Mouse (Mus musculus) WW6 (cell line): ENCODE measurements around the gene AB124611.
A peak's percentile ranks its signal among the peaks of the same experiment; 100 is the strongest.
"Not testable (repeated sequence)": the region's sequence is repeated elsewhere in the genome, so short reads cannot be mapped to it uniquely, and the experiment has no call there.

ENCODE experiments used
- DNase-seq: peaks from one replicate; pipeline ENCODE4 v3.0.0-alpha.2; 2013; ENCODE audit warnings: low read depth, low spot score

AB124611 gene

DNA sequence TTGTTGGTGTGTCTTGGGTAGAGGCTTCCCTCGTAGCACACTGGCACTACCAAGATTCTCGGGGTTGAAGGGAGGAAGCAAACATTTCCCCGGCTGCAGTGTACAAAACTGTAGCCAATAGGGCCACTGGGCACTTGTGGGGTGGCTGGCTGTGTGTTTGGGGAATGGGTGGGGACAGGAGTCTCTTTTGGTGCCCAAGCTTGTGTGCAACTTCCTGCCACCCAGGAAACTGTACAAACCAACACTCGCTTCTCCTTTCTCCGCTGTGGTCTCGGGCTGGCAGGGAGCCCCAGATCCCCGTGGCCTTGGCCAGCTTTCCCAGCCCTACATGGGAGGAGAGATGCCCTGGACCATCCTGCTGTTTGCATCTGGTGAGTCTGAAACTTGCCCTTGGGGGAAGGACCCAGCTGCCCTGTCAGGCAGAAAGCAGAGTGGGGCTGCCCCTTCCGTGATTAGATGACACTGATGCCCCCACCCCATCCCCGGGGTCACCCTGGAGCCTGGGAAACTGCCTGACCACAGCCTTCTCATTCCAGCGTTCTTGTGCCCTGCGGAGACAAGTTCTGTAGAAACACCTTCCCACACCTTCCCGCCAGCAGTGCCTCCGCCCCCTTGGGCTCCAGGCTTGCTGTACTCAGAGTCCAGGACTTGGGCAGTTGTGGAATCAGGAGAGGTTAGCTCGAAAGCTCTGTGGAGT is at the start of gene AB124611:
Gene AB124611, plus strand, starts transcription at position 240 of the 697 bp plus-strand sequence.
- no peak for DNase-seq

DNA sequence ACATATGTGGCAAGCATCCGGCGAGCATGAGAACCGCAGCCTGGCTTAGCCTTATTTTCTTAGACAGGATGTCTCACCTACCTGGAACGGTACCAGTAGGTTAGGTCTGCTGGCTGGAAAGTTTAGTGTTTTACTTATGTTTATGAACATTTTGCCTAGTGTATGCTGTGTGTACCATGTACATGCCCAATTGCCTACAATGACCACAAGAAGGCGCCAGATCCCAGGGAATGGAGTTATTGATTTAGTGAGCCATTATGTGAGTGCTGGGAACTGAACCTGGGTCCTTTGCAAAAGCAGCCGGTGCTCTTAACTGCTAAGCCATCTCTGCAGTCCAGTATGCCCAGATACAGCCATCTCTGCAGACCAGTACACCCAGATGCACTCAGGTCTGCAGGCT is 48.3 kb upstream of the AB124611 start:
- no peak for DNase-seq

DNA sequence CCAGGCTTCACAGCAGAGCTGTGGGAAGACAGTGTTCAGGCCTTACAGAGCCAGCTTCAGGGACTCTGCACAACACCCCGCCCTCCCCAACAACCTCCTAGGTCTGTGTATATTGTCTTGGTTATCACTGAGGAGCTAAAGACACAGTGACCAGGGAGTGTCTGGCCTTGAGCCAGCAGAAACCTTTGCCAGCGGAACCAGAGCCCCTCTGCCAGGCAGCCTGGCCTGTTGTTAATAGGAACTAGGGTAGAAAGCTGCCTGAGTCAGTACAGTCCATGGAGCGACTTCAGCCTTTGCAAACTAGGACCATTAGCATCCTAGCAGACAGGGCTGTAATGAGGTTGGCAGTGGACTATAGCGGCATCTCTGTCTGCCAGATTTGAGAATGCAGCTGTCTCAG is 41.9 kb upstream of the AB124611 start:
- DNase-seq: no peak

DNA sequence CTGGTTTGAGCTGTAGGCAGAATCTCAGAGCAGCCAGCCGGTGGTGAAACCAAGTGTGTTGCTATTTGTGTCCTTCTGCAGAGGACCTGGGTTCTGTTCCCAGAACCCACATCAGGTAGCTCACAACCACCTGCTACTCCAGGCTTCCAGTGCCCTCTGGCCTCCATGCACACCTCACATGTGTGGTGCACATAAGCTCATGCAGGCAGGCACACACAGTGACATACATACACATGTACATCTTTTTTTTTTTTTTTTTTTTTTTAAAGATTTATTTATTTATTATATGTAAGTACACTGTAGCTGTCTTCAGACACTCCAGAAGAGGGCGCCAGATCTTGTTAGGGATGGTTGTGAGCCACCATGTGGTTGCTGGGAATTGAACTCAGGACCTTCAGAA is 37.7 kb upstream of the AB124611 start:
- DNase-seq: not testable (repeated sequence)

DNA sequence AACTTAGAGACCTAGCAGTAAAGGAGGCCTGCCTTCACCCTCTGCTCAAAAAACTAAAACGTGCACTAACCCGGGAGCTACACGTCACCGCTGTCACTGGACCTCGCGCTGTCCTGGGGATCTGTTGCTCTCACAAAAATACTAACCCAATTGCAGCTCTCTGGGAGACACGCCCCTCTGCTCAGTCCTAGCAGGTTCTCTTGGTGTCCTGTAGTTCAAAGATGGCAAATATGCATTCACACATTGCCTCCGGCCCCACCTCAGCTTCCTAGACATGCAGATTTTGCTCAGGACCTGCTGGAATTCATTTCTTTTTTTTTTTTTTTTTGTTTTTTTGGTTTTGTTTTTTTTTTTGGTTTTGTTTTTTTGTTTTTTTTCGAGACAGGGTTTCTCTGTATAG is 35.3 kb upstream of the AB124611 start:
- no peak for DNase-seq

DNA sequence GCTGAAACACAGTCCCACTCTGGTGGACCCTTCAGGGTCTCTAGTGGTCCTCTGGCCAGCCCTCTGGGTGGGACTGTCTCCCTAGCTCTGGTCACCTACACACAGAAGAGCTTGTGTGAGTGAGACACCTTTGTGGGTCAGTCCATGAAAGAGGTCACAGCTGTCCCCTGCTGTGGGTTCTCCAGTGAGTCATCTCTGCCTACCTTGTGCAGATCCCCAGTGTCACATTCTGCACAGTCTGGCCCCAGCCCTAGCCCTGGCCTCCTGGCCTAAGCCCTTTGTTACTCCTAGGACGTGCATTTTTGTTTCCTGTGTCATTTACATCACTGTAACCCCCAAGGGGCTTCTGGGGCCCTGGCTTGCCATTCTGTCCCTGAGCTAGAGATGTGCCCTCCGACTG is 32.1 kb upstream of the AB124611 start:
- no peak for DNase-seq

DNA sequence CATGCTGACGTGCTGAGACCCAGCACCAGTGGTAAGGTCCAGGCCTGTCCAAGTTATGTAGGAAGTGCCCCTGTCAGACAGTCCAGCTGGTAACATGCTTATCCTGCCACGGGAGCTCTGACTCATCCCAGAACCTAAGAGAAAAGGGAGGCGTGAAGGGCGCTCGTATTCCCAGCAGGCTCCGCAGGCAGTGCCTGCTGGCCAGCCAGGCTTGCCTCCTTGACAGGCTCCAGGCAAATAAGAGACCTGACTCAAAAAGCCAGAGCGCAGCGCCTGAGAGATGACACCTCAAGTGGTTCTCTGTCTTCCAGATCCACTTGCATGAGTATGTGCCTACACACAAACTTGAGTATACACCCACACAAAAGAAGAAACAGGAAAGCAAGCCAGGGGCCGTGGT is 31.2 kb upstream of the AB124611 start:
- no peak for DNase-seq

DNA sequence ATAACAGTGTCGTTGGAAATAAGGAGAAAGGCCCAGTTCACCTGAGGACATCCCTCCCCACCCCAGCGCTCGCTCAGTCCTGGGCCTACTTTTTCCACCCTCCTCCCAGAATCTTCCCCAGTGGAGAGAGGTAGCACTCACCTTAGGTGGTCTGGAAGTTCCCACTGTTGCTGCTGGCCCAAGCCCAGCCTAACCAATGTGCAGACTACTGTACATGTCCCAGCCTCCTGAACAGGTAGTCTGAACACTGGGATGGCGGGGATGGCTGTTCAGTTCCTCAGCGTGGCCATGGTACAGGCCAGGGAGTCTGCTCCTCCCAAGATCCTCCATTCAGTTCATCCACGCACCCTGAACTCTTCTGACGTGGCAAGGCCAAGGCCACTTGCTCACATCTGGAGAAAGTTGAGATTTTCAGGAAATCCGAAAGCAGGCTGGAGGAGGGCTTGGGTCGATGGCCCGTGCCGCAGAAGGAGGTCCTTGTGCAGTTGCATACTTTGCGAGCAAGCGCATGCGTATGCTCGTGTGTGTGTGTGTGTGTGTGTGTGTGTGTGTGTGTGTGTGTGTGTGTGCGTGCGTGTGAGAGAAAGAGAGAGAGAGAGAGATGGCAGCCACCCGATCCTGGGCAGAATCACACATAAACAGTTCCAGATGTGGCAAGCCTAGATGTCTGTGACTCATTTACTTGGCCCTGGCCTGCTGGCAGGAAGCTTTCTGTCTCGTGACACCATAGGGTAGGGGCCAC is 29.5 kb upstream of the AB124611 start:
- DNase-seq: no peak

DNA sequence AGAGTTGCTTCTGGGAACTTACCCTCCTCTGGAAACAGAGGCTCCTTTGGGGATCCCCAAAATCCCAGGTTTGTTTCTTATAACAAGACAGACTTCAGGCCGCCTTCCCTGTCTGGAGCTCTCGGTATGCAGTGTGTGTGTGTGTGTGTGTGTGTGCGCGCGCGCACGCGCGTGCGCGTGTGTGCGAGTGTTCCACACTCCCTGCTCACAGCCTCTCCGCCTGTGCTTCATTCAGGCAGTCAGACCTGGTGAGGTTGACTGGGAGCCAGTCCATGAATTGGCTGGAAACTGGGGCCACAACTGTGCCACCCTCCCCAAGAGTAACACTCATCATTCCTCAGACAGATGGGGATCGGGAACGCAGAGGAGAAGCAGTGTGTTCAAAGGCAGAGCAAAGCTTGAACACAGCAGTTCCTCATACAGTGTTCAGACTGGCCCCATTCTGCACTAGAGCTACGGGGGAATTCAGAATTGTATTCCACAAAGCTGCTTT is 28.9 kb upstream of the AB124611 start:
- DNase-seq: no peak

DNA sequence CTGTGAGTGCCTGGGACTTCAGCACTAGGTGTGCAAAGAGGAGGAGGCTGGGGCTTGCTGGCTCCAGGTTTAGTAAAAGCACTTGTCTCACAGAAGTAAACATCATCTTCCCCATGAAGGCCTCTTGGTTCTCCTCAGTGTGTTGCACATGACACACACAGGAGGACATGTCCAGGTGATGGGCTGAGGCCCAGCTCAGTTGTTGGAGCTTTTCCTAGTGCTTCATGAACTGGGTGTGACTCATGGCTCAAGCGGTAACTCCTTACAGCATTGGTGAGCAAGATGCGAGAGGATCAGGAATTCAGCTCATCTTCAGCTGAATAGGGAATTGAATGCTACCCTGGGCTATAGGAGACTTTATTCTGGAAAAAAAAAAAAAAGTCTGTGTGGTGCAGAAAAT is 28.3 kb upstream of the AB124611 start:
- no peak for DNase-seq

DNA sequence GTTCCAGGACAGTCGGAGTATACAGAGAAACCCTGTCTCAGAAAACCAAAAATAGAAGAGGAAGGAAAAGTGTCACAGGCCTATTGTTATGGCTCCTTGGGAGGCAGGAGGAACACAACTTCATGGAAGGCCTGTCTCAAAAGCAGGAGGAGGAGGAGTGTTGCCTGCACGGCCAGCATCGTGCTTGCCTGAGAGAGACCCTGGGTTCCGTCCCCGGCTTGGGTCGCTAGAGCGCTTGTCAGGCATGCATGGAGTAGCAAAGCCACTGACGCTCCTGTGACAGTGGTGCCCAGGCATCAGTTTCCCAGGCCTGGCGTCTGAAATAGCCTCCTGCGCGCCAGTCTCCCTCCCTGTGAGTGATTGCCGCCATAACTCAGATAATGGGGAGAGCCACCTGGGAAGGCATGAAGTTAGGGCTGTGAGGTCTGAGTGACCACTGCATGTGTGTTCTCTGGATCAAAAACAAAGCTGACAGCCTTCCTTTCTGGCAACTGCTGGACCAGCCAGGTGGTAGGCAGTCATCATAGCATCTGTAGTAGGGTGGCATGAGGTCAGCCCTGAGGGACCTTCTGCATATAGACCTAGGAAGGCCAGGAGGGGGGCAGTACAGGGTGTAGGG is 27.6 kb upstream of the AB124611 start:
- no peak for DNase-seq

DNA sequence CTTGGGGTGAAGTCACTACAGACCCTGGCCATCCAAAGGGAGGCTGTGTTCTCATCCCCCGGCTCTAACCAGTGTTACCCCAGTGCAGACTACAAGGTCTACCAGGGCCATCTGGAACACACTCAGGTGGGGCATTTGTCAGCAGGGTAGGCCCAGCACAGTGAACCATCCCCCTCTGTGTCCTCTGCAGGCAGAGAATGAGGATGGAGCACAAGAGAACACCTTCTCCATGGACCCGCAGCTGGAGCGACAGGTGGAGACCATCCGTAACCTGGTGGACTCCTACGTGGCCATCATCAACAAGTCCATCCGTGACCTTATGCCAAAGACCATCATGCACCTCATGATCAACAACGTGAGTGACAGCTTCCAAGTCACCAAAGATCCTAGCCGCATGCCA is 22.6 kb upstream of the AB124611 start:
- DNase-seq: no peak

DNA sequence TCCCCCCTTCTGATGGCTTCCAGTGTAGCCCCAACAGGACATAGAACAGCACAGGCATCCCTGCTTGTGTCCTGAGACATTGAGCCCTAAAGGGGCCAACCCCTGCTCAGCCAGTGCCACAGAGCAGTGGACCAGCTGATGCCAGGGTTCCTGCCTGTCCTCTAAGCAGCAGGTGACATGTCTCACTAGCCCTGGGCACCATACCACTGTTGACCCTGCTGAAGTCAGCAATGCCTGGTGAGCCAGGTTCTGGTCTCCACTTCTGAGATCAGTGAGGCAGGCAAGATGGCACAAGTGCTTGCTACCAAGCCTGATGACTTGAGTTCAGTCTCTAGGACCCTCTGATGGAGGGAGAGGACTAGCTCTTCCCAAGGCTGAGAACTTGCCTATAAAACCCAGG is 20.2 kb upstream of the AB124611 start:
- no peak for DNase-seq

DNA sequence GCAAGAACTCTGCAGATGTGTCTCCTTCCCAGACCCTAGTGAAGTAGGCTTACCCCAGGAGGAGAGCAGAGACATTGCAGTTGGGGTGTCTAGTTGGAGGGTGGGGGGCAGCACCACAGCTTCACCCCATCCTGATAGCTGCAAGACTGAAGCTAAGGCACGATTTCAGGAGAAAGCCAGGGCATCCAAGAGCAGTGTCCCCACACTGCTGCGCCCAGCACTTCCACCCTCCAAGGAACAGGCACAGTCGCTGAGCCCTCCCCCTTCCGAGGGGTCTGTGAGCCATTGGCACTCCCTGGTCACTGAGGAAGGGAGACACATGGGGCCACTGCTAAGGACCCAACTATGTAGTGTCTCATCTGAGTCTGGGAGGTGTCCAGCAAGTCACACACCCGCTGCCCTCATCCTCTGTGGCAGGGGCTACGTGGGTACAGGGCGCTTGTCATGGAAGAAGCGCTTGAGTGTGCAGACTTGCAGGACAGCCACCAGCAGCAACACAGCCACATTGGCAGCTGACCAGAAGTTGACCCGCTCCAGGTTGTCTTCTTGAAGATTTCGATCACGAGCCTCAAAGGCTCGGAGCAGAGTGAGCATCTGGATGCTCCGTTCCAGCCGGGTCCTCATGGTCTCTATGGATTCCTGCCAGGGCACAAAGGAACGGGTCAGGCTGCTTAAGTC is 18.1 kb upstream of the AB124611 start:
- DNase-seq: no peak

DNA sequence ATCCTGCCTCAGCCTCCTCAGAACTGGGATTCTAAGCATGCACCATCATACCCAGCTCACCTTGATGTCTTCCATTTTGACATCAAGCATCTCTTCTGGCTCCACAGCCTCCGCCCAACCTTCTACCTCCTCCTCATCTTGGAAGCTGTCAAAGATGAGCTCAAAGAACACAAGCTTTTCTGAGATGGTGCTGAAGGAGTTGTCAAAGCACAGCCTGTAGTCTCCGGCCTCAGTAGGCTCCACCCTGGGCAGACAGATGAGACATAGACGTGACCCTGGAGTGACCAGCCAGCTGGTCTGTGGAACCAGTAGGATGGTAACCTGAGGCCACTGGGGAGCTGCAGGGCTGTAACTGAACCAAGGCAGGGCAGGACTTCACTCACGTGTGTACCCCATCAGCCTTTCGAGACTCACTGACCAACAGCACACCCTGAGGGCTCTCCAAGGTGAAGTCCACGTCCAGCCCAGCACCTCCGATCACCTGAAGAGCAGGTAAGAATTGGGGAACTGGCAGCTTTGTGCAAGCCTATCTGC is 17.0 kb upstream of the AB124611 start:
- DNase-seq: no peak

DNA sequence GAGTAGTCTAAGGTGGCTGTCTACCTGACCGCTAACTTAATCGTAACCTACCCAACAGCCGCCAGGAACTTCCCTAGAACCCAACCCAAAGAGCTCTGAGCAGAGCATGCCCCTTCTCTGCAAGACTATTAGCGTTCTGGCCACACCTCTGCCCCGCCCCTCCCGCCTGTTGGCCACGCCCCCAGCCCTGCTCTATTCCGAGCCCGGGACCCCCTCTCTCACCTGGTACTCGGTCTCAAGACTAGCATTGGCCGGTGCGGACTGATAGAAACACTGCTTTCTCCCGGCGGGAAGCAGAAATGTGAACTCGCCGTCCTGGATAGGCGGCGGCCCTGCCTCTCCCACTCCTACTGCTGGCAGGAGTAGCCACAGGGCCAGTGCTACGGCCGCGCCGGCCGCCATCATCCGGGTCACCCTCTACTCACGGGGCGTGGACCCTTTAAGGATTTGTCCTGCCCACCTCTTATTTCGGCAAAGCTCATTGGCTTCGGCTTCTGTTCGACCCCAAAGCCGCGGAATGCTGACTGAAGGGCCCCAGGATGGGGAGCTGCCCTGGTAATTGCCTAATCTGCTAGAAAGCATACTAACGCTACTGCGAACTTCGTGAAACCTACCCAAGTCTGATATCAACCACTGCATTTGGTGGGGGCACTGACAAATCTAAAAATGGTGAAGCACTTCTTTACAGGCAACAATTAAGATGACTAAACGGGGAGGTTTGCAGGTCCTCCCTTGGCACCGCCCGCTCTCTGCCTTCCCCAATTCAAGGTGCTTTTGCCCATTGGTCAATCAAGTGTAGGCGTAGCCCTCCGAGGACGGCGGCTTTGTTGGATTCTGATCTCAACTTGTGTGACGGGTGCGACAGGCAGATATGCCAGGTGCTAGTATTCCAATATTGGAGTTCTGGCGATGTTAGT is 15.9 kb upstream of the AB124611 start, which contains the start of gene Tmed1:
Gene Tmed1, minus strand, starts transcription at position 481 of the 917 bp plus-strand sequence.
- peak; percentile 87 for DNase-seq

DNA sequence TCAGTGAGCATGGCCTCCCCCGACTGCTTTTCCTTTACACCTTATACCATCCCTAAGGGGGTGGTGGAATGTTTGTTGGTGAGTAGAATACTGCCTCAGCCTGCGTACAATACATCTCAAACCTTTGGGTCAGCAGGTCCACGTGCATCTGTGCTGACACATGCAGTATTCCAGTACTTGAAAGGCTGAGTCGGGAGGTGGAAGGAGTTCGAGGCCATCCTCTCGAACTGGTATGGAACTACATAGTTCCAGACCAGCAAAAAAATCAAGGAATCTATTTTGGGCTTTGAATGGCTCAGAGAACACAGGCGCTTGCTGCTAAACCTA is 15.3 kb upstream of the AB124611 start:
- no peak for DNase-seq

DNA sequence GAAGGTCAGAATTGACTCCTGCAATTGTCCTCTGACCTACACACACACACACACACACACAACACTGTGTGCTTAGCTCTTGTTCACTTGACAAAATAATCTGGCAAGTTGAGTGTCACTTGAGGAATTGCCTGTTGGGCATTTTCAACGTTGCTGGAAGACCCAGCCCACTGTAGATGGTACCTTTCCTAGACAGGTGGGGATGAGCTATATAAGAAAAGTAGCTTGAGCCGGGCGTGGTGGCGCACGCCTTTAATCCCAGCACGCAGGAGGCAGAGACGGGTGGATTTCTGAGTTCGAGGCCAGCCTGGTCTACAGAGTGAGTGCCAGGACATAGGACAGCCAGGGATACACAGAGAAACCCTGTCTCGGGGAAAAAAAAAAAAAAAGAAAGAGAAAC is 14.9 kb upstream of the AB124611 start:
- no peak for DNase-seq

DNA sequence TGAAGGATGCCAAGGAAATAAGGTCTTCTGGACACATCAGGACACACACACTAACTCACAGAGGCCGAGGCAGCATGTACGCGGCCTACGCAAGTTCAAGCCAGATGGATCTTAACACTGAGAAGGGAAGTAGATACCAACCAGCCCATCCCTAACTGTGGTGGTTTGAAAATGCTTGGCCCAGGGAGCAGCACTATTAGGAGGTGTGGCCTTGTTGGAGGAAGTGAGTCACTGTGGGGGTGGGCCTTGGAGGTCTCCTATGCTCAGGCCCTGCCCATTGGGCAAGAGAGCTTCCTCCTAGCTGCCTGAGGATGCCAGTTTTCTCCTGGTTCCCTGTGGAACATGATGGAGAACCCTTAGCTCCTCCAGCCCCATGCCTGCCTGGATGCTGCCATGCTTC is 12.5 kb upstream of the AB124611 start:
- DNase-seq: no peak

DNA sequence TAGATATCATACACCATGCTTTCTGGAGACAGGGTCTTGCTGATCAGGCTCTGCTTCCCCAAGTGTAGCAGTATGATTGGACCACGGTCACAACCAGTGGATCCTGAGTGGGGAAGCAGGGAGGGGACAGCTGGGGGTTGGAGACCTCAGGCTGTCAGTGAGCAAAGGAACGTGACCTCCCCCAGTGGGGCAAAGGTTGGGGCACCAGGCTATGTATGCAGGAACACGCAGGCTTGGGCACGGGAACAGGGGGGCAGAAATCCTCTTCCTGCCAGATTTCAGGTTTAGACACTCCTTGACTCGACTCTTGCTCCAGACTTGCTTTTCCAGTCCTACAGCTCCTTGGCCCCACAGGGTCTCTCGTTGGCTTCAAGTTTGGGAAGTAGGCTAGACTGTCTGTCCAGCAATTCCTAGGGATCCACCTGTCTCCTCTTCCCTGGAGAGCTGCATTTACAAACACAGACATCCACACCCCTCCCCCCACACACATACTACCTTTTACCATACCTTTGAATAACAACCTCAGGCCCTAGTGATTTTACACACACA is 8.0 kb upstream of the AB124611 start:
- no peak for DNase-seq

DNA sequence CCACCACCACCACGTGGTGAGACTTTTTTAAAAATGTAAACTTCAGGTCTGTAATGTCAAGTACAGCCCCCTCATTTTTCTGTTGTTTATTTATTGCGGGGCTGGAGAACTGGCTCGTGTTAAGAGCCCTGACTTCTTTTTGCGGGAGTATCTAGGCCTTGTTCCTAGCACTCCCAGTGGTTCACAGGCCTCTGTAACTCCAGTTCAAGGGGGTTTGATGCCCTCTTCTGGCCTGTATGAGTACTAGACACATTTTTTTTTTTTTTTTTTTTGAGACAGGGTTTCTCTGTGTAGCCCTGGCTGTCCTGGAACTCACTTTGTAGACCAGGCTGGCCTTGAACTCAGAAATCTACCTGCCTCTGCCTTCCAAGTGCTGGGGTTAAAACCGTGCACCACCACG is 7.3 kb upstream of the AB124611 start:
- not testable (repeated sequence) for DNase-seq
